Mouse (Mus musculus): ENCODE measurements around the gene Krt36. TPM values are rescaled to one million over a fixed set of nuclear protein-coding genes. Genes with fewer than 3 reads are reported as not detected.
A peak's percentile ranks its signal among the peaks of the same experiment; 100 is the strongest.

Gene Krt36
- 0.78 and 1.2 TPM in 2 replicates for polyA plus RNA-seq (2015; fragmentation: Nextera tagmentation; extraction: Ambion mirVana)

GRCm38 (mm10) chr11:100105576-100106122 lies at the start of gene Krt36:
Gene Krt36, minus strand, starts transcription at chr11:100105626.
- ATAC-seq (replicated peaks; ENCODE audit: low FRiP score, low read depth) (no peak), DNase-seq (ENCODE audit: low spot score) (no peak)
- Histone ChIP-seq H3K9ac (ENCODE audit: low read depth, low read length) (no peak within 1 kb of the TSS), H3K4me3 (replicated peaks; ENCODE audit: low read depth, low read length) (no peak within 1 kb of the TSS), H3K27ac (no peak within 1 kb of the TSS), H3K27me3 (ENCODE audit: insufficient read depth, low read length) (no peaks in the 10 kb centered on the region), H3K4me2 (ENCODE audit: low read length) (no peak within 1 kb of the TSS), H3K36me3 (ENCODE audit: insufficient read depth, low read length) (no peaks in the 10 kb centered on the region), H3K4me1 (replicated peaks; ENCODE audit: insufficient read depth, low read length) (no peaks in the 10 kb centered on the region), H3K9me3 (replicated peaks; ENCODE audit: low read length) (no peaks in the 10 kb centered on the region)
- 66% methylated on average over 6 of the region's 6 CpGs for WGBS
- no peak for TF ChIP-seq CTCF (IDR thresholded peaks at IDR 0.05; ENCODE audit: low read depth)

GRCm38 (mm10) chr11:100148615-100149330 lies 43.3 kb upstream of the Krt36 start, which contains the start of gene Krt19:
Gene Krt19, minus strand, starts transcription at chr11:100148665.
- DNase-seq (ENCODE audit: low spot score): no peak
- ATAC-seq (replicated peaks; ENCODE audit: low FRiP score, low read depth): no peak
- no peak for TF ChIP-seq CTCF (IDR thresholded peaks at IDR 0.05; ENCODE audit: low read depth)
- peaks cover 3% of the 10 kb centered on the region; the same call in 1 of the 2 replicates for H3K27me3 ChIP-seq (ENCODE audit: insufficient read depth, low read length)
- H3K4me1 ChIP-seq (replicated peaks; ENCODE audit: insufficient read depth, low read length): peaks cover 13% of the 10 kb centered on the region; the same call in 1 of the 2 replicates
- no peak within 1 kb of the TSS for H3K27ac ChIP-seq
- H3K36me3 ChIP-seq (ENCODE audit: insufficient read depth, low read length): no peaks in the 10 kb centered on the region
- H3K4me2 ChIP-seq (ENCODE audit: low read length): no peak within 1 kb of the TSS
- H3K9me3 ChIP-seq (replicated peaks; ENCODE audit: low read length): no peaks in the 10 kb centered on the region
- H3K9ac ChIP-seq (ENCODE audit: low read depth, low read length): no peak within 1 kb of the TSS
- H3K4me3 ChIP-seq (replicated peaks; ENCODE audit: low read depth, low read length): no peak within 1 kb of the TSS
- WGBS: 49% methylated on average over 9 of the region's 9 CpGs

GRCm38 (mm10) chr11:100147566-100148353 lies 42.3 kb upstream of the Krt36 start:
- Histone ChIP-seq H3K27me3 (ENCODE audit: insufficient read depth, low read length) (peaks cover 3% of the 10 kb centered on the region; the same call in 1 of the 2 replicates), H3K4me2 (ENCODE audit: low read length) (no peak overlapping the region), H3K27ac (no peak overlapping the region), H3K9ac (ENCODE audit: low read depth, low read length) (no peak overlapping the region), H3K4me1 (replicated peaks; ENCODE audit: insufficient read depth, low read length) (peaks cover 13% of the 10 kb centered on the region; the same call in 1 of the 2 replicates), H3K9me3 (replicated peaks; ENCODE audit: low read length) (no peaks in the 10 kb centered on the region), H3K36me3 (ENCODE audit: insufficient read depth, low read length) (no peaks in the 10 kb centered on the region), H3K4me3 (replicated peaks; ENCODE audit: low read depth, low read length) (no peak overlapping the region)
- ATAC-seq (replicated peaks; ENCODE audit: low FRiP score, low read depth): no peak
- no peak for DNase-seq (ENCODE audit: low spot score)
- 40% methylated on average over 5 of the region's 5 CpGs for WGBS
- TF ChIP-seq CTCF (IDR thresholded peaks at IDR 0.05; ENCODE audit: low read depth): no peak

- Histone ChIP-seq H3K36me3 (ENCODE audit: insufficient read depth, low read length) (no peaks in the 10 kb centered on the region), H3K27ac (peak overlapping the region; percentile 56; the same call in 1 of the 2 replicates), H3K9ac (ENCODE audit: low read depth, low read length) (peak overlapping the region; percentile 47; the same call in 1 of the 2 replicates), H3K9me3 (replicated peaks; ENCODE audit: low read length) (no peaks in the 10 kb centered on the region), H3K27me3 (ENCODE audit: insufficient read depth, low read length) (peaks cover 3% of the 10 kb centered on the region; the same call in 1 of the 2 replicates), H3K4me3 (replicated peaks; ENCODE audit: low read depth, low read length) (peak overlapping the region; percentile 33), H3K4me2 (ENCODE audit: low read length) (peak overlapping the region; percentile 64), H3K4me1 (replicated peaks; ENCODE audit: insufficient read depth, low read length) (peaks cover 13% of the 10 kb centered on the region; the same call in 1 of the 2 replicates)
- ATAC-seq (replicated peaks; ENCODE audit: low FRiP score, low read depth): peak; percentile 62; the same call in 1 of the 2 replicates
- TF ChIP-seq CTCF (IDR thresholded peaks at IDR 0.05; ENCODE audit: low read depth): no peak
- no peak for DNase-seq (ENCODE audit: low spot score)
- WGBS: 7% methylated on average over 12 of the region's 13 CpGs
These were observed 40.6 kb upstream of the Krt36 start for GRCm38 (mm10) chr11:100145858-100146560.

GRCm38 (mm10) chr11:100145104-100145503 lies 39.7 kb upstream of the Krt36 start:
- ATAC-seq (replicated peaks; ENCODE audit: low FRiP score, low read depth) (peak; percentile 67), DNase-seq (ENCODE audit: low spot score) (no peak)
- H3K9me3 ChIP-seq (replicated peaks; ENCODE audit: low read length): no peaks in the 10 kb centered on the region
- no peaks in the 10 kb centered on the region for H3K36me3 ChIP-seq (ENCODE audit: insufficient read depth, low read length)
- peaks cover 9% of the 10 kb centered on the region; the same call in 1 of the 2 replicates for H3K4me1 ChIP-seq (replicated peaks; ENCODE audit: insufficient read depth, low read length)
- under 1% methylated on average over 20 of the region's 20 CpGs for WGBS
- peaks cover 3% of the 10 kb centered on the region; the same call in 1 of the 2 replicates for H3K27me3 ChIP-seq (ENCODE audit: insufficient read depth, low read length)
- peak overlapping the region; percentile 56; the same call in 1 of the 2 replicates for H3K27ac ChIP-seq
- H3K4me2 ChIP-seq (ENCODE audit: low read length): peak overlapping the region; percentile 64
- peak overlapping the region; percentile 47; the same call in 1 of the 2 replicates for H3K9ac ChIP-seq (ENCODE audit: low read depth, low read length)
- no peak for TF ChIP-seq CTCF (IDR thresholded peaks at IDR 0.05; ENCODE audit: low read depth)
- peak overlapping the region; percentile 33 for H3K4me3 ChIP-seq (replicated peaks; ENCODE audit: low read depth, low read length)

Data from kidney, postnatal 0 days (tissue).